ENCODE assay signal across 21 mouse cellular contexts in the genomic region with DNA sequence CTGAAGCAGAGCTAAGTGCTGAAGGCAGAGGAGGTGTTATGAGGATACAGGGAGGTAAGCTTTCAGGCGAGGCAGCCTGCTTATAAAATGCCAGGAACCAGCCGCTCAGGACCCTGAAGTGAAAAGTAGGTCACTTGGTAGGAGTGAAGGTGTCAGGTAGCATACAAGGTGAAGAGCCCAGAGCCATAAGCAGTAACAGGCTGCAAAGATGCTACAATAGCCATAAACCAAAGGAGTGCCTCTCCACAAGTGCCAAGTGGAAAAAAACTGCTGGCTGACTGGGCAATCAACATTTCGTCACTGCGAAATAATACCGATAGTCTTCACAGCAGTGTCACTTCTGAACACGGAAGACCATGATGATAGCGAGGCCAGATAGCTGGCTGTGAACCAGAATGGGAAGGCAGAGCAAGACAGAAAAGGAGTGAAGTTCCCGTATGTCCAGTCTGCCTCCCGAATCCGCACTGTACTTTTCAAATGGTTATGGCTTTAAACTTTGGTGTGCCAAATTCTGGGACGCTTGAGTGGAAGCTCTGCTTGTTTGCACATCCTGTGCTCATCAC. TPM values are rescaled to one million over a fixed set of nuclear protein-coding genes. Genes with fewer than 3 reads are reported as not detected.
DNase-seq lines count a peak whose midpoint lies in the region; ATAC-seq and TF ChIP-seq lines count a peak whose summit lies in the region.
"Had no signal": no experiment of that assay in that cellular context is flagged by ENCODE, and none has a peak within 500 bp of the region (broad histone marks: within the 10 kb centered on the region; RNA-seq: fewer than 3 reads in every experiment).

No protein-coding gene starts in this region.

- H3K4me1 ChIP-seq in intestine, embryonic 16.5 days (ENCODE audit: control insufficient read depth, insufficient read depth, low read length), result peaks cover 6% of the 10 kb centered on the region; the same call in 1 of the 2 replicates
- H3K4me1 ChIP-seq in intestine, embryonic 15.5 days (replicated peaks), result peaks cover 3% of the 10 kb centered on the region; the same call in 1 of the 2 replicates
- no peaks in the 10 kb centered on the region for H3K4me1 ChIP-seq in intestine, postnatal 0 days (replicated peaks; ENCODE audit: control insufficient read depth, insufficient read depth, low read length)
- H3K4me1 ChIP-seq: embryonic facial prominence, embryonic 12.5 days; forebrain, embryonic 15.5 days had no signal

- no peak overlapping the region for H3K4me2 ChIP-seq in intestine, embryonic 16.5 days (ENCODE audit: low read depth, low read length)
- no peak overlapping the region for H3K4me2 ChIP-seq in intestine, embryonic 15.5 days (replicated peaks)
- H3K4me2 ChIP-seq in intestine, postnatal 0 days (replicated peaks; ENCODE audit: low read depth), result no peak overlapping the region
- H3K4me2 ChIP-seq: embryonic facial prominence, embryonic 12.5 days; forebrain, embryonic 13.5 days; forebrain, embryonic 15.5 days had no signal

- no peaks in the 10 kb centered on the region for H3K9me3 ChIP-seq in intestine, embryonic 16.5 days (ENCODE audit: control insufficient read depth, low read length)
- no peaks in the 10 kb centered on the region for H3K9me3 ChIP-seq in intestine, embryonic 15.5 days
- H3K9me3 ChIP-seq in intestine, postnatal 0 days (ENCODE audit: control insufficient read depth), result no peaks in the 10 kb centered on the region
- H3K9me3 ChIP-seq: embryonic facial prominence, embryonic 10.5 days; embryonic facial prominence, embryonic 12.5 days; forebrain, embryonic 13.5 days; forebrain, embryonic 15.5 days had no signal

- no peak overlapping the region for H3K9ac ChIP-seq in intestine, embryonic 16.5 days (ENCODE audit: low read depth, low read length)
- no peak overlapping the region for H3K9ac ChIP-seq in intestine, embryonic 15.5 days
- H3K9ac ChIP-seq in intestine, postnatal 0 days (ENCODE audit: low read depth, low read length), result no peak overlapping the region
- H3K9ac ChIP-seq: embryonic facial prominence, embryonic 12.5 days; forebrain, embryonic 13.5 days; forebrain, embryonic 15.5 days; forebrain, postnatal 0 days had no signal

- peak; percentile 12 for DNase-seq in adrenal gland, adult 2 months
- DNase-seq in adrenal gland, adult 8-10 months, result no peak
- no peak for DNase-seq in gastrocnemius, adult 2 months
- no peak for DNase-seq in gastrocnemius, adult 8-10 months (ENCODE audit: low spot score in 2 of 2)
- DNase-seq in lung, postnatal 36 days, result no peak
- DNase-seq: B cell, adult 2 months; cerebellum, adult 11-12 months; cerebellum, adult 2 months; cerebellum, adult 9-10 months; cerebellum, postnatal 25 days; forebrain, postnatal 0 days had no signal

- peak; percentile 57 for ATAC-seq in intestine, embryonic 16.5 days
- ATAC-seq in intestine, embryonic 15.5 days, result no peak
- peak; percentile 64; the same call in 1 of the 2 replicates for ATAC-seq in intestine, postnatal 0 days
- ATAC-seq: activated CD4-positive, CD25-positive, alpha-beta regulatory T cell, adult 4 months; CD4-positive, CD25-positive, alpha-beta regulatory T cell, adult 4 months; forebrain, embryonic 13.5 days; forebrain, embryonic 15.5 days; forebrain, postnatal 0 days had no signal

- H3K4me3 ChIP-seq in gastrocnemius, adult 2 months, result peak overlapping the region; percentile 60
- no peak overlapping the region for H3K4me3 ChIP-seq in intestine, embryonic 16.5 days (ENCODE audit: low read length)
- H3K4me3 ChIP-seq in intestine, embryonic 15.5 days (replicated peaks), result no peak overlapping the region
- no peak overlapping the region for H3K4me3 ChIP-seq in intestine, postnatal 0 days (ENCODE audit: low read depth, low read length)
- H3K4me3 ChIP-seq: embryonic facial prominence, embryonic 10.5 days; embryonic facial prominence, embryonic 12.5 days; forebrain, embryonic 13.5 days; forebrain, embryonic 15.5 days had no signal

- no peak for TF ChIP-seq CTCF in gastrocnemius, adult 2 months (IDR thresholded peaks at IDR 0.05)
- no peak for TF ChIP-seq CTCF in intestine, postnatal 0 days (IDR thresholded peaks at IDR 0.05; ENCODE audit: low read depth)

- 70% methylated on average over 11 of the region's 11 CpGs for WGBS in intestine, embryonic 16.5 days
- whole genome bisulfite sequencing in intestine, embryonic 15.5 days, result 72% methylated on average over 11 of the region's 11 CpGs
- 58% methylated on average over 11 of the region's 11 CpGs for WGBS in intestine, postnatal 0 days

- H3K36me3 ChIP-seq in intestine, embryonic 16.5 days (ENCODE audit: control insufficient read depth, insufficient read depth, low read length), result no peaks in the 10 kb centered on the region
- H3K36me3 ChIP-seq in intestine, embryonic 15.5 days, result no peaks in the 10 kb centered on the region
- H3K36me3 ChIP-seq in intestine, postnatal 0 days (ENCODE audit: control insufficient read depth, insufficient read depth), result no peaks in the 10 kb centered on the region
- H3K36me3 ChIP-seq: embryonic facial prominence, embryonic 10.5 days; embryonic facial prominence, embryonic 12.5 days; forebrain, embryonic 15.5 days had no signal

- intact Hi-C loops in gastrocnemius, adult 2 months (cut with DNase I), result loop anchor here (2.0 kb wide), 1 partner anchor 41 kb away; no protein-coding TSS in a partner anchor

- no peaks in the 10 kb centered on the region for H3K27me3 ChIP-seq in intestine, embryonic 16.5 days (replicated peaks; ENCODE audit: control insufficient read depth, insufficient read depth, low read length)
- H3K27me3 ChIP-seq in intestine, embryonic 15.5 days (replicated peaks), result no peaks in the 10 kb centered on the region
- no peaks in the 10 kb centered on the region for H3K27me3 ChIP-seq in intestine, postnatal 0 days (replicated peaks; ENCODE audit: control insufficient read depth, insufficient read depth, low read length)
- H3K27me3 ChIP-seq: embryonic facial prominence, embryonic 12.5 days; forebrain, embryonic 15.5 days had no signal

- H3K27ac ChIP-seq in gastrocnemius, adult 2 months, result peak overlapping the region; percentile 46
- H3K27ac ChIP-seq in intestine, embryonic 16.5 days (ENCODE audit: low read length), result no peak overlapping the region
- H3K27ac ChIP-seq in intestine, embryonic 15.5 days, result no peak overlapping the region
- no peak overlapping the region for H3K27ac ChIP-seq in intestine, postnatal 0 days (ENCODE audit: low read depth, low read length)
- H3K27ac ChIP-seq: embryonic facial prominence, embryonic 10.5 days; embryonic facial prominence, embryonic 12.5 days; forebrain, embryonic 13.5 days; forebrain, embryonic 15.5 days had no signal

RNA-seq across cellular contexts. Expression of gene Twf1, which starts 10.5 kb away (rescaled TPM):
- total RNA-seq in adrenal gland, adult 2 months (2021), result 100 to 1,000 TPM in 1 of 2 experiments, 10 to 100 TPM in 1; 99.3 to 104 TPM
- polyA plus RNA-seq in adrenal gland, adult 2 months (2012; rRNA removed), result 22.7 and 27.5 TPM in 2 replicates
- 100 to 1,000 TPM in 2 of 4 experiments, 10 to 100 TPM in 2; 83.9 to 116 (median 98.3) TPM for total RNA-seq in adrenal gland, adult 8-10 months (2022)
- total RNA-seq in gastrocnemius, adult 2 months (2021), result 10 to 100 TPM in 1 of 2 experiments, 1 to 10 TPM in 1; 9.5 to 10.0 TPM
- total RNA-seq in gastrocnemius, adult 8-10 months (2022), result 1 to 10 TPM; 4.4 to 8.9 (median 6.4) TPM
- 134 and 142 TPM in 2 replicates for polyA plus RNA-seq in intestine, embryonic 16.5 days (2015; fragmentation: Nextera tagmentation; extraction: Ambion mirVana)
- polyA plus RNA-seq in intestine, embryonic 15.5 days (2015; fragmentation: Nextera tagmentation; extraction: Ambion mirVana), result 116 and 124 TPM in 2 replicates
- 121 and 122 TPM in 2 replicates for polyA plus RNA-seq in intestine, postnatal 0 days (2015; fragmentation: Nextera tagmentation; extraction: Ambion mirVana)

RNA-seq across cellular contexts. Expression of gene Tmem117, which starts 28.8 kb away (rescaled TPM):
- total RNA-seq in adrenal gland, adult 2 months (2021), result 1 to 10 TPM; 2.5 to 7.1 TPM
- polyA plus RNA-seq in adrenal gland, adult 2 months (2012; rRNA removed), result 0.26 and 0.30 TPM in 2 replicates
- total RNA-seq in adrenal gland, adult 8-10 months (2022), result 10 to 100 TPM in 1 of 4 experiments, 1 to 10 TPM in 3; 3.3 to 11.1 (median 6.5) TPM
- total RNA-seq in gastrocnemius, adult 2 months (2021), result 10 to 100 TPM; 16.9 to 19.2 TPM
- total RNA-seq in gastrocnemius, adult 8-10 months (2022), result 10 to 100 TPM; 16.1 to 18.1 (median 16.5) TPM
- polyA plus RNA-seq in intestine, embryonic 16.5 days (2015; fragmentation: Nextera tagmentation; extraction: Ambion mirVana), result 2.5 and 2.8 TPM in 2 replicates
- polyA plus RNA-seq in intestine, embryonic 15.5 days (2015; fragmentation: Nextera tagmentation; extraction: Ambion mirVana), result 2.5 and 2.6 TPM in 2 replicates
- 2.7 and 3.8 TPM in 2 replicates for polyA plus RNA-seq in intestine, postnatal 0 days (2015; fragmentation: Nextera tagmentation; extraction: Ambion mirVana)
- total RNA-seq: CH12.LX had no signal
- polyA plus RNA-seq: CD4-positive, CD25-positive, alpha-beta regulatory T cell, adult 4 months had no signal

RNA-seq across cellular contexts. Expression of gene Irak4, which starts 56.8 kb away (rescaled TPM):
- 10 to 100 TPM; 13.4 to 18.6 TPM for total RNA-seq in adrenal gland, adult 2 months (2021)
- 8.6 and 9.2 TPM in 2 replicates for polyA plus RNA-seq in adrenal gland, adult 2 months (2012; rRNA removed)
- 10 to 100 TPM; 11.9 to 16.8 (median 14.1) TPM for total RNA-seq in adrenal gland, adult 8-10 months (2022)
- 1 to 10 TPM; 2.3 to 2.6 TPM for total RNA-seq in gastrocnemius, adult 2 months (2021)
- 1 to 10 TPM in 3 of 4 experiments, under 1 TPM in 1; 0.73 to 1.9 (median 1.4) TPM for total RNA-seq in gastrocnemius, adult 8-10 months (2022)
- 22.3 and 23.6 TPM in 2 replicates for polyA plus RNA-seq in intestine, embryonic 16.5 days (2015; fragmentation: Nextera tagmentation; extraction: Ambion mirVana)
- polyA plus RNA-seq in intestine, embryonic 15.5 days (2015; fragmentation: Nextera tagmentation; extraction: Ambion mirVana), result 14.8 and 16.3 TPM in 2 replicates
- 16.1 and 18.8 TPM in 2 replicates for polyA plus RNA-seq in intestine, postnatal 0 days (2015; fragmentation: Nextera tagmentation; extraction: Ambion mirVana)

RNA-seq across cellular contexts. Expression of gene Pus7l, which starts 56.9 kb away (rescaled TPM):
- 1 to 10 TPM; 2.9 to 3.1 TPM for total RNA-seq in adrenal gland, adult 2 months (2021)
- polyA plus RNA-seq in adrenal gland, adult 2 months (2012; rRNA removed), result 2.0 and 2.1 TPM in 2 replicates
- 1 to 10 TPM; 3.5 to 5.4 (median 4.2) TPM for total RNA-seq in adrenal gland, adult 8-10 months (2022)
- total RNA-seq in gastrocnemius, adult 2 months (2021), result 1 to 10 TPM; 1.5 TPM
- total RNA-seq in gastrocnemius, adult 8-10 months (2022), result 1 to 10 TPM; 1.2 to 1.9 (median 1.4) TPM
- polyA plus RNA-seq in intestine, embryonic 16.5 days (2015; fragmentation: Nextera tagmentation; extraction: Ambion mirVana), result 7.7 and 7.8 TPM in 2 replicates
- 8.4 and 9.8 TPM in 2 replicates for polyA plus RNA-seq in intestine, embryonic 15.5 days (2015; fragmentation: Nextera tagmentation; extraction: Ambion mirVana)
- polyA plus RNA-seq in intestine, postnatal 0 days (2015; fragmentation: Nextera tagmentation; extraction: Ambion mirVana), result 2.7 and 2.8 TPM in 2 replicates

Comparison
In these comparisons a context has a peak if more than half of its experiments do, and no peak if none do; other contexts are left out.
1. RNA of gene Twf1, which starts 10.5 kb away (total RNA-seq): 83.9 to 116 TPM in adrenal gland, adult 8-10 months and 99.3 to 104 TPM in adrenal gland, adult 2 months; 9.5 to 10.0 TPM in gastrocnemius, adult 2 months and 4.4 to 8.9 TPM in gastrocnemius, adult 8-10 months; every median in the first group is over 4 times any median in the second.